Mouse (Mus musculus): ENCODE data around the gene Edrf1. TPM values are rescaled to one million over a fixed set of nuclear protein-coding genes. Genes with fewer than 3 reads are reported as not detected.

The Edrf1 gene
- polyA plus RNA-seq, 1 experiment, result 0.62 TPM

- peak overlapping the region; percentile 84 for H3K4me3 ChIP-seq (replicated peaks)
- H3K9me3 ChIP-seq (ENCODE audit: control insufficient read depth, low read length), result peaks cover 4% of the 10 kb centered on the region; the same call in 1 of the 2 replicates
- H3K27me3 ChIP-seq (ENCODE audit: control insufficient read depth), result no peaks in the 10 kb centered on the region
- H3K36me3 ChIP-seq (ENCODE audit: control insufficient read depth), result peaks cover 83% of the 10 kb centered on the region
- H3K4me1 ChIP-seq (ENCODE audit: control insufficient read depth), result peaks cover 91% of the 10 kb centered on the region
- TF ChIP-seq GATA1 (IDR thresholded peaks at IDR 0.05; ENCODE audit: low read length), result peak; percentile 92
- TF ChIP-seq TAL1 (IDR thresholded peaks at IDR 0.05; ENCODE audit: low read length), result peak; percentile 93
Measured at GRCm38 (mm10) chr7:133702333-133702732, 65.0 kb downstream of the Edrf1 start.

GRCm38 (mm10) chr7:133703906-133704305 is 66.6 kb downstream of the Edrf1 start:
- Histone ChIP-seq H3K4me1 (ENCODE audit: control insufficient read depth) (peaks cover 88% of the 10 kb centered on the region), H3K4me3 (replicated peaks) (peak overlapping the region; percentile 5), H3K27me3 (ENCODE audit: control insufficient read depth) (no peaks in the 10 kb centered on the region), H3K9me3 (ENCODE audit: control insufficient read depth, low read length) (peaks cover 7% of the 10 kb centered on the region), H3K36me3 (ENCODE audit: control insufficient read depth) (peaks cover 71% of the 10 kb centered on the region)
- TF ChIP-seq GATA1 (IDR thresholded peaks at IDR 0.05; ENCODE audit: low read length), result no peak
- TF ChIP-seq TAL1 (IDR thresholded peaks at IDR 0.05; ENCODE audit: low read length), result no peak

DNA sequence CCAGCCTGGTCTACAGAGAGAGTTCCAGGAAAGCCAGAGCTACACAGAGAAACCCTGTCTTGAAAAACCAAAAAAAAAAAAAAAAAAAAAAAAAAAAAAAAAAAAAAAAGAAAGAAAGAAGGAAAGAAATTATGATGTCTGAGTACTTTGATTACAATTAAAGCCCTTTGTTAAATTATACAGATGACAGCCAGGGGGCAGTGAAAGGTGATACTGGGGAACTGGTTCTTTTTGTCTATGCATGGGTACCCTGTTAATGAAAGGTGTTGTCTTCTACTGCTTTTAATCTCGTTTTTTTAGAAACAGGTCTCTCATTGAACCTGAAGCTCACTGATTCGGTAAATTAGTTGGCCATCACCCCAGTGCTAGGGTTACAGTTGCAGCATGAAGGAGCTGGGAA is 70.0 kb downstream of the Edrf1 start:
- H3K36me3 ChIP-seq (ENCODE audit: control insufficient read depth), result peaks cover 50% of the 10 kb centered on the region
- TF ChIP-seq TAL1 (IDR thresholded peaks at IDR 0.05; ENCODE audit: low read length) (no peak; the same call in 2 of the 3 replicates), GATA1 (IDR thresholded peaks at IDR 0.05; ENCODE audit: low read length) (no peak)
- H3K9me3 ChIP-seq (ENCODE audit: control insufficient read depth, low read length), result peaks cover 7% of the 10 kb centered on the region
- H3K4me1 ChIP-seq (ENCODE audit: control insufficient read depth), result peaks cover 75% of the 10 kb centered on the region
- H3K4me3 ChIP-seq (replicated peaks), result peak overlapping the region; percentile 78
- H3K27me3 ChIP-seq (ENCODE audit: control insufficient read depth), result no peaks in the 10 kb centered on the region

- Histone ChIP-seq H3K4me1 (ENCODE audit: control insufficient read depth) (peaks cover 10% of the 10 kb centered on the region), H3K36me3 (ENCODE audit: control insufficient read depth) (peaks cover 92% of the 10 kb centered on the region), H3K9me3 (ENCODE audit: control insufficient read depth, low read length) (no peaks in the 10 kb centered on the region; the same call in 1 of the 2 replicates), H3K27me3 (ENCODE audit: control insufficient read depth) (no peaks in the 10 kb centered on the region), H3K4me3 (replicated peaks) (no peak overlapping the region)
- TF ChIP-seq TAL1 (IDR thresholded peaks at IDR 0.05; ENCODE audit: low read length), result no peak
- TF ChIP-seq GATA1 (IDR thresholded peaks at IDR 0.05; ENCODE audit: low read length), result no peak
Measured at GRCm38 (mm10) chr7:133715387-133715786, 78.0 kb downstream of the Edrf1 start.

- H3K27me3 ChIP-seq (ENCODE audit: control insufficient read depth), result no peaks in the 10 kb centered on the region
- H3K9me3 ChIP-seq (ENCODE audit: control insufficient read depth, low read length), result no peaks in the 10 kb centered on the region
- TF ChIP-seq TAL1 (IDR thresholded peaks at IDR 0.05; ENCODE audit: low read length), result no peak
- TF ChIP-seq GATA1 (IDR thresholded peaks at IDR 0.05; ENCODE audit: low read length), result no peak
Measured at GRCm38 (mm10) chr7:133718580-133718979, 81.2 kb downstream of the Edrf1 start.

DNA sequence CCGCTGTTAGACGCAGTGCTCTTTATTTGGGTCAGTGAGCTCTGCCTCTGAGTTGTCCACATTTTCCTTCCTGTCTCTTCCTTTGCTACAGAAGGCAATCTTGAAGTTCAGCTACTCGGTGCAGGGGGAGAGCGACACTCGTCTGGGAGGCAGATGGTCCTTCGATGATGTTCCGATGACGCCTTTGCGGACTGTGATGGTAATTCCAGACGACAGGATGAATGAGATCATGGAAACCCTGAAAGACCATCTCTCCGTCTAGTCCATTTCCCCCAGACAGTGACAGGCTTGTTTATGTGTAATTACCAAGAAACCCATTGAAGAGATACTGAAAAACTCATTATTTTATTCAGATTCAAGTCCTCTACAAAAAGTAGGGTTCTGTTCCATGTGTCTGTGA is 83.3 kb downstream of the Edrf1 start:
- TF ChIP-seq TAL1 (IDR thresholded peaks at IDR 0.05; ENCODE audit: low read length) (no peak), GATA1 (IDR thresholded peaks at IDR 0.05; ENCODE audit: low read length) (no peak)

More at GRCm38 (mm10) chr7:133718580-133718979, 81.2 kb downstream of the Edrf1 start:
- Histone ChIP-seq H3K4me1 (ENCODE audit: control insufficient read depth) (no peaks in the 10 kb centered on the region; the same call in 1 of the 2 replicates), H3K36me3 (ENCODE audit: control insufficient read depth) (peaks cover 98% of the 10 kb centered on the region), H3K4me3 (replicated peaks) (no peak overlapping the region)

More for the DNA sequence above, 83.3 kb downstream of the Edrf1 start:
- H3K4me1 ChIP-seq (ENCODE audit: control insufficient read depth), result no peaks in the 10 kb centered on the region
- H3K36me3 ChIP-seq (ENCODE audit: control insufficient read depth), result peaks cover 97% of the 10 kb centered on the region
- H3K27me3 ChIP-seq (ENCODE audit: control insufficient read depth), result no peaks in the 10 kb centered on the region
- H3K9me3 ChIP-seq (ENCODE audit: control insufficient read depth, low read length), result no peaks in the 10 kb centered on the region
- no peak overlapping the region for H3K4me3 ChIP-seq (replicated peaks)

Other genes with a start within 250 kb of the Edrf1 start
- gene Tex36, start 35.4 kb upstream of the Edrf1 start, polyA plus RNA-seq (2012), result not detected in 2 replicates
- gene Mmp21, start 42.5 kb downstream of the Edrf1 start, polyA plus RNA-seq (2012), result 0.02 TPM in 1 of 2 replicates, not detected in the other
- 4.2 and 9.5 TPM in 2 replicates for gene Bccip, start 71.8 kb downstream of the Edrf1 start, polyA plus RNA-seq (2012)
- gene Uros, start 72.5 kb downstream of the Edrf1 start, polyA plus RNA-seq (2012), result 6.4 and 8.3 TPM in 2 replicates
- not detected in 2 replicates for gene Fank1, start 139.3 kb downstream of the Edrf1 start, polyA plus RNA-seq (2012)
- gene Dhx32, start 145.2 kb downstream of the Edrf1 start, polyA plus RNA-seq (2012), result 0.74 and 1.1 TPM in 2 replicates